Mouse (Mus musculus) kidney, postnatal 4 days (tissue): ENCODE measurements around the gene Map3k13.

Experiments used
- DNase-seq, 2 experiments: peaks; one replicate each; pipeline ENCODE4 v3.0.0; 2021; ENCODE audit warnings: mixed read lengths in 2 of 2

Map3k13 gene

GRCm38 (mm10) chr16:21813164-21813834 is 19.2 kb downstream of the Map3k13 start:
- no peak for DNase-seq

GRCm38 (mm10) chr16:21814861-21815668 is 20.9 kb downstream of the Map3k13 start:
- peak; percentile 25 to 52 for DNase-seq

GRCm38 (mm10) chr16:21815669-21816010 is 21.5 kb downstream of the Map3k13 start:
- DNase-seq, result peak; percentile 20 to 44

GRCm38 (mm10) chr16:21818132-21818531 is 24.0 kb downstream of the Map3k13 start:
- DNase-seq, result peak; percentile 77 to 85

- DNase-seq, result peak; percentile 10 to 31
Observed at GRCm38 (mm10) chr16:21818629-21819028, 24.5 kb downstream of the Map3k13 start.

- peak in 1 of 2 experiments; percentile 40 for DNase-seq
Observed at GRCm38 (mm10) chr16:21825612-21826031, 31.5 kb downstream of the Map3k13 start.

- DNase-seq, result peak; percentile 34 to 57
Observed at GRCm38 (mm10) chr16:21827153-21827552, 33.0 kb downstream of the Map3k13 start.

- DNase-seq, result peak; percentile 30 to 49
Observed at GRCm38 (mm10) chr16:21827581-21827980, 33.4 kb downstream of the Map3k13 start.

GRCm38 (mm10) chr16:21829711-21830110 is 35.6 kb downstream of the Map3k13 start:
- no peak for DNase-seq

- no peak for DNase-seq
Observed at GRCm38 (mm10) chr16:21830784-21831183, 36.6 kb downstream of the Map3k13 start.

- no peak for DNase-seq
Observed at GRCm38 (mm10) chr16:21831764-21832163, 37.6 kb downstream of the Map3k13 start.

- no peak for DNase-seq
Observed at GRCm38 (mm10) chr16:21833469-21833868, 39.3 kb downstream of the Map3k13 start.

GRCm38 (mm10) chr16:21833970-21834369 is 39.8 kb downstream of the Map3k13 start:
- no peak for DNase-seq

- DNase-seq, result no peak
Observed at GRCm38 (mm10) chr16:21834866-21835583, 40.9 kb downstream of the Map3k13 start.

GRCm38 (mm10) chr16:21835584-21835931 is 41.4 kb downstream of the Map3k13 start:
- no peak for DNase-seq

GRCm38 (mm10) chr16:21836311-21837072 is 42.3 kb downstream of the Map3k13 start:
- DNase-seq, result no peak

GRCm38 (mm10) chr16:21837694-21838093 is 43.5 kb downstream of the Map3k13 start:
- DNase-seq, result no peak

GRCm38 (mm10) chr16:21845800-21846671 is 51.9 kb downstream of the Map3k13 start:
- DNase-seq, result peak; percentile 70 to 79

GRCm38 (mm10) chr16:21848444-21848843 is 54.3 kb downstream of the Map3k13 start:
- DNase-seq, result no peak

- DNase-seq, result no peak
Observed at GRCm38 (mm10) chr16:21848847-21849246, 54.7 kb downstream of the Map3k13 start.

- no peak for DNase-seq
Observed at GRCm38 (mm10) chr16:21852374-21852773, 58.2 kb downstream of the Map3k13 start.

GRCm38 (mm10) chr16:21853446-21853941 is 59.3 kb downstream of the Map3k13 start:
- no peak for DNase-seq
